Mouse (Mus musculus) forebrain, embryonic 14.5 days (tissue): ENCODE measurements around the gene Tpbpa. TPM values are rescaled to one million over a fixed set of nuclear protein-coding genes. Genes with fewer than 3 reads are reported as not detected.
"Not testable (repeated sequence)": the region's sequence is repeated elsewhere in the genome, so short reads cannot be mapped to it uniquely, and the experiment has no call there.

Experiments
- ATAC-seq: fragments of 200-750 bp; cut with Nextera tagmentation; 2 replicates; pipeline ENCODE4 v1.8.0; 2017; ENCODE audit warnings: mild to moderate bottlenecking, moderate library complexity
- DNase-seq: peaks from one replicate; pipeline ENCODE4 v3.0.0-alpha.2; 2015; ENCODE audit warnings: low spot score
- H3K27ac ChIP-seq: fragments of 300-500 bp; sonication (generic); 2 replicates; pipeline ENCODE4 v1.5.1; 2014; ENCODE audit warnings: low read depth, mild to moderate bottlenecking, control low read depth, low read length, moderate library complexity
- H3K27me3 ChIP-seq: fragments of 300-500 bp; sonication (generic); replicated peaks from 2 replicates; pipeline ENCODE4 v1.6.1; 2014; ENCODE audit warnings: low read length, control low read depth, mixed read lengths; ENCODE audit not compliant: control insufficient read depth, insufficient read depth
- H3K36me3 ChIP-seq: fragments of 300-500 bp; sonication (generic); 2 replicates; pipeline ENCODE4 v1.6.1; 2014; ENCODE audit warnings: low read length, control low read depth; ENCODE audit not compliant: control insufficient read depth, insufficient read depth
- H3K4me1 ChIP-seq: fragments of 300-500 bp; sonication (generic); 2 replicates; pipeline ENCODE4 v1.6.1; 2014; ENCODE audit warnings: antibody characterized with exemption, low read length, control low read depth; ENCODE audit not compliant: control insufficient read depth, insufficient read depth
- H3K4me2 ChIP-seq: fragments of 300-500 bp; sonication (generic); 2 replicates; pipeline ENCODE4 v1.6.1; 2014; ENCODE audit warnings: mild to moderate bottlenecking, control low read depth, low read length
- H3K4me3 ChIP-seq: fragments of 300-500 bp; sonication (generic); 2 replicates; pipeline ENCODE4 v1.5.1; 2014; ENCODE audit warnings: low read depth, low read length, control low read depth
- H3K9ac ChIP-seq: fragments of 300-500 bp; sonication (generic); 2 replicates; pipeline ENCODE4 v1.6.1; 2014; ENCODE audit warnings: mild to moderate bottlenecking, low read length, control low read depth, moderate library complexity
- H3K9me3 ChIP-seq: fragments of 300-500 bp; sonication (generic); replicated peaks from 2 replicates; pipeline ENCODE4 v1.6.1; 2016; ENCODE audit warnings: low read length, control low read depth, mixed read lengths; ENCODE audit not compliant: control insufficient read depth
- WGBS: fragments of 180-500 bp; shearing (Covaris S2); extraction: QIAGEN DNeasy Blood & Tissue Kit; methylation state at CpG from one replicate; pipeline ENCODE4 v1.1.7; 2014; 5-methylcytosine and 5-hydroxymethylcytosine counted together
- polyA plus RNA-seq: library from polyadenylated mRNA; unstranded; fragments of >200 nt; fragmentation: Nextera tagmentation; extraction: Ambion mirVana; gene quantifications from 2 replicates; pipeline ENCODE4 v1.2.1, GENCODE M21; 2014

Tpbpa gene
- not detected in 2 replicates for polyA plus RNA-seq

GRCm38 (mm10) chr13:60941884-60942283 lies at the start of gene Tpbpa:
Gene Tpbpa, minus strand, starts transcription at chr13:60941984.
- ATAC-seq, result not testable (repeated sequence)
- WGBS, result 72% methylated on average over 3 of the region's 3 CpGs

GRCm38 (mm10) chr13:60986915-60987314 lies 45.1 kb upstream of the Tpbpa start:
- H3K9me3 ChIP-seq, ATAC-seq: not testable (repeated sequence)
- WGBS, result 69% methylated on average over 5 of the region's 5 CpGs

More at GRCm38 (mm10) chr13:60941884-60942283, at the start of gene Tpbpa:
- not testable (repeated sequence) for H3K9ac ChIP-seq, H3K4me3 ChIP-seq, DNase-seq, H3K4me2 ChIP-seq, H3K27me3 ChIP-seq, H3K9me3 ChIP-seq, H3K27ac ChIP-seq, H3K4me1 ChIP-seq, H3K36me3 ChIP-seq

DNA sequence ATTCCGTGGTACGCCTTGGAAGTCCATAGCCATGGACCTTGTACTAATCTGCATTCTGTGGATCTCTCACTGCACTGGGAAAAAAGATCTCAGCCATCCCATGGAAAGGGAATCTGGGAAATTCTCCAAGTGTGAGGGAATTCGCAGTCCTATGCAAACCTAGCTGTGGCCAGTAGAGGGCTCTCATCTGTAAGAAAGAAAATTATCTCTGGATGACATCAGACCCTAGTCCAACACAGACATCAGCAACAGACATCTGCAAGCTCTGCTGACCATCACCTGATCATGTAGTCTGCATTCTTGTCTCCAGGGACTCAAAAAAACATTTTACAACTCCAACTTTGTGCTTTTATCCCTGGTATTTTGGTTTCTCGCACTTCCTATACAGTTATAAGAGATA lies 30.5 kb upstream of the Tpbpa start:
- H3K36me3 ChIP-seq, H3K9ac ChIP-seq, H3K27me3 ChIP-seq, DNase-seq, H3K27ac ChIP-seq, ATAC-seq, H3K4me3 ChIP-seq, H3K4me2 ChIP-seq, H3K9me3 ChIP-seq, H3K4me1 ChIP-seq: not testable (repeated sequence)
- WGBS, result 72% methylated on average over 4 of the region's 4 CpGs

More at GRCm38 (mm10) chr13:60986915-60987314, 45.1 kb upstream of the Tpbpa start:
- H3K27me3 ChIP-seq, H3K27ac ChIP-seq, H3K9ac ChIP-seq, H3K36me3 ChIP-seq, H3K4me1 ChIP-seq, H3K4me3 ChIP-seq, DNase-seq, H3K4me2 ChIP-seq: not testable (repeated sequence)

- not testable (repeated sequence) for H3K27me3 ChIP-seq, DNase-seq, H3K4me2 ChIP-seq, H3K4me3 ChIP-seq, H3K9me3 ChIP-seq, H3K27ac ChIP-seq, H3K9ac ChIP-seq, ATAC-seq, H3K36me3 ChIP-seq, H3K4me1 ChIP-seq
- 45% methylated on average over 4 of the region's 5 CpGs for WGBS
These were observed 22.2 kb upstream of the Tpbpa start for GRCm38 (mm10) chr13:60963985-60964384.

DNA sequence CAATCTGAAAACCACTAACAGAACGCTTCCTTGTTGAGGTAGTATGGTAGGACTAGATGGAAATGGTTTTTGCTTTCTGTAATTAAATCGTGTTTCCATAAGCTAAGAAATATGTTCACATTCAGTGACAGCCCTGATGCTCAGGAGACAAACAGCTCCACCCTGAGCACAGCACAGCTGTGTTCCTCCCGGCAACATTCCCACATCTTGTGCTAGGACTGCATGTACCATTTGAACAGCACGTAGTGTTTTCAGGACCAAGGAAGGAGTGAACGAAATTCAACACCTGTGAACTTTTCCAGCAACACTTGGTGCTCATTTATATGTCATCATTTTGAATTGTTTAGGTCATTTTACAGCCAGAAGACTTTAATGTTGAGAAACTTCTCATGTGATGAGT lies 19.9 kb upstream of the Tpbpa start:
- WGBS, result 72% methylated on average over 5 of the region's 5 CpGs

DNA sequence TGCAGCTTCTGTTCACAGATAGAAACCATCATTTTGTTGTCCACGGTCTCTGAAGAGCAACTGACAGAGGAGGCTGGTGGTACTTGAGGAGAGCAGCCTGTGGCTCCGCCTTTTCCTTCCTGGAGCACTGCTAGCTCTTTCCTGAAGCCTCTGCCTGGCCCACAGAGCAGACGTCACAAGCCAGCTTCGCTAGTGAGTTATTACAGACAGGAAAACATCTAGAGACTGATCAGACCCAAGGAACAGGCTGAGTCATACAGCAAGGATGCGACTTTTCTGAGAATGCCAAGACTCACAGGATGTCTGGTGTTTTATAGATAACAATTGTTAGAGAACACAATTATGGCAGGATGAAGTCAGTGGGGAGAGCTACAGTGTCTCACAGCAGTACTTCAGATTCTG lies 5.3 kb downstream of the Tpbpa start, which contains the start of the genes Gm49391 and Ctla2a:
Gm49391 (minus strand) TSS at position 72 of the 402 bp plus-strand sequence.
Ctla2a (minus strand) TSS at position 126 of the 402 bp plus-strand sequence.
- H3K27ac ChIP-seq, result no peak within 1 kb of the TSS
- ATAC-seq (no peak), DNase-seq (no peak)
- H3K4me3 ChIP-seq, result no peak within 1 kb of the TSS
- WGBS, result 71% methylated on average over 5 of the region's 5 CpGs
- no peaks in the 10 kb centered on the region for H3K27me3 ChIP-seq
- no peaks in the 10 kb centered on the region; the same call in 1 of the 2 replicates for H3K9me3 ChIP-seq
- H3K9ac ChIP-seq, result no peak within 1 kb of the TSS
- no peaks in the 10 kb centered on the region for H3K36me3 ChIP-seq
- H3K4me2 ChIP-seq, result no peak within 1 kb of the TSS
- H3K4me1 ChIP-seq, result no peaks in the 10 kb centered on the region

More for the DNA sequence above, 19.9 kb upstream of the Tpbpa start:
- Histone ChIP-seq H3K4me3 (no peak overlapping the region), H3K9ac (no peak overlapping the region), H3K4me2 (no peak overlapping the region), H3K9me3 (peaks cover 6% of the 10 kb centered on the region), H3K27me3 (no peaks in the 10 kb centered on the region), H3K27ac (no peak overlapping the region), H3K36me3 (no peaks in the 10 kb centered on the region), H3K4me1 (no peaks in the 10 kb centered on the region)
- DNase-seq (no peak), ATAC-seq (no peak)

- ATAC-seq, result not testable (repeated sequence)
- 58% methylated on average over 2 of the region's 2 CpGs for WGBS
These were observed 6.3 kb downstream of the Tpbpa start, which contains the start of gene Gm49393 for GRCm38 (mm10) chr13:60935490-60935889. Gene Gm49393, minus strand, starts transcription at chr13:60935590.

DNA sequence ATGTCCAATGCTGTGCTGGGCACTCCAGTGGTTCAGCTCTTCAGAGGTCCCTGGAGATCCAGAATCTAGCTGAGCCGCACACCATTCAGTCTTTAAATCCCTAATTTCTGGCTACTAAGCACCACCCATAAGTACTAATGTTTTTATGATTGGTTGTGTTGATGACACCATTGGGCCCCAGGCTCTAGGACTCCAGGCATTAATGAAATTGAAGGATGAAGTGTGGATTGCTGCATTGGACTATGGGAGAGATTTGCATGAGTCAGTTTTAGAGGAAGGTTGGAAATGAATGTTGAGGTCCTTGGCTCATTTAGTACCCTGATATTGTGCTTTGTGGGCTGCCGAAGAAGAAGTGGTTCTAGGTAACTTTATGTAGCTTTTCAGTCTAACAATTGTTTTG lies 37.0 kb downstream of the Tpbpa start, which contains the start of gene Tpbpb:
Tpbpb (minus strand) TSS at position 101 of the 400 bp plus-strand sequence.
- not testable (repeated sequence) for H3K9me3 ChIP-seq

More at GRCm38 (mm10) chr13:60935490-60935889, 6.3 kb downstream of the Tpbpa start, which contains the start of gene Gm49393:
- not testable (repeated sequence) for H3K4me3 ChIP-seq, H3K9me3 ChIP-seq, H3K27me3 ChIP-seq, DNase-seq, H3K27ac ChIP-seq, H3K4me2 ChIP-seq, H3K4me1 ChIP-seq, H3K9ac ChIP-seq, H3K36me3 ChIP-seq

GRCm38 (mm10) chr13:60897328-60897727 lies 44.5 kb downstream of the Tpbpa start, which contains the start of gene Ctla2b:
Gene Ctla2b, minus strand, starts transcription at chr13:60897447.
- Histone ChIP-seq H3K4me3 (no peak within 1 kb of the TSS), H3K4me2 (no peak within 1 kb of the TSS), H3K9ac (no peak within 1 kb of the TSS), H3K4me1 (no peaks in the 10 kb centered on the region), H3K27ac (no peak within 1 kb of the TSS), H3K9me3 (no peaks in the 10 kb centered on the region), H3K27me3 (no peaks in the 10 kb centered on the region), H3K36me3 (no peaks in the 10 kb centered on the region)
- WGBS, result 92% methylated on average over 3 of the region's 3 CpGs
- ATAC-seq (no peak), DNase-seq (no peak)

More for the DNA sequence above, 37.0 kb downstream of the Tpbpa start, which contains the start of gene Tpbpb:
- H3K9ac ChIP-seq, ATAC-seq, DNase-seq, H3K27ac ChIP-seq, H3K27me3 ChIP-seq, H3K4me1 ChIP-seq, H3K4me3 ChIP-seq, H3K4me2 ChIP-seq, H3K36me3 ChIP-seq: not testable (repeated sequence)
- 85% methylated on average over 2 of the region's 2 CpGs for WGBS
